ENCODE assay signal across 17 mouse cellular contexts in the genomic region with DNA sequence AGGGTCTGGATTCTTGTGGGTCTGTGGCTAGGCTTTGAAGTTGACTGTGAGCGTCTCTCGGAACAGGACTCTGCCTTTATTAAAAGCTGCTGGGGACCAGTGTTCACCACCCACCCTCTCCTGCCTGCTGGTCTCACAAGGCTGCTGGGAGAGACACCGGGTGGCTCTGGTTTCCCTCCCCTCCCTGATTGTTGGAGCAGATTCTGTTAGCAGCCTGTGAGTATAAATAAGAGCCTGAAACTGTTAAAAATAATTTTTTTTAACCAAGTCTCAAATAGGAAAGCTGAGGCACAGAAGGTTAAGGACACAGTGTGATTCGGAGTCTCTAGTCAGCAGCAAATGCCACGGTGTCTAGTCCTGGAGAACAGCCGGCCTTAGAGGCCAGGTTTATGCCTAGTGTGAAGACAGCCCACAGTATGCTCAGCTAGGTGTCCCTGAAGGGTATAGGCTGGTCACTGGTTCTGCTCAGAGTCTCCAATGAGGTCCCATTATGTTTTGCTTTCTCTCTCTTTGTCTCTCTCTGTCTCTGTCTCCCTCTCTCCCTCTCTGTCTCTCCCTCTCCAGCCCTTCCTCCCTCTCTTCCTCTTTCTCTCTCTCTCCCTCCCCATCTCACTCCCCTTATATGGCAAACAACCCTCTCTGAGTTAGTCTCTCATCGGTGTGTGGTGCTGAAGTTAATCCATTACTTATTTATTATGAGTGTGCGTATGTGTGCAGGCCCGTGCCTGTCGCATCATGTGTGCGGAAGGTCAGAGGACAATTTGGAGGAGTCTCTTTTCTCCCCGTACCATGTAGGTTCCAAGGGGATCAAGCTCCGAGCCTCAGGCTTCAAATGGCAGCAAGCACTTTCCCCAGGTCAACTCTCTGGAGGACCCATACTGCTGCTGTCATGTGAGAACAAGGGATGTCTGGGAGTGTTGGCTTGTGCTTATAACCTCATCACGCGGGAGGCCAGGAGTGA. TPM values are rescaled to one million over a fixed set of nuclear protein-coding genes. Genes with fewer than 3 reads are reported as not detected.
A peak's percentile ranks its signal among the peaks of the same experiment; 100 is the strongest.
DNase-seq lines count a peak whose midpoint lies in the region.
"Had no signal": no experiment of that assay in that cellular context is flagged by ENCODE, and none has a peak within 500 bp of the region (broad histone marks: within the 10 kb centered on the region; RNA-seq: fewer than 3 reads in every experiment).

No protein-coding gene starts in this region.

- intact Hi-C loops in left cerebral cortex, postnatal 14 days (cut with DNase I): no loop called here

- peak; percentile 68 for DNase-seq in kidney, adult 11 months
- DNase-seq in kidney, postnatal 4 days: no peak
- peak; percentile 45 for DNase-seq in urinary bladder, postnatal 14 days (ENCODE audit: low spot score)
- DNase-seq in urinary bladder, adult 2 months (ENCODE audit: low spot score): no peak
- peak; percentile 38 for DNase-seq in kidney, postnatal 10 days
- no peak for DNase-seq in left cerebral cortex, postnatal 14 days (ENCODE audit: low spot score in 2 of 2)
- DNase-seq in lung, postnatal 14 days: no peak
- DNase-seq: adrenal gland, postnatal 25 days; cerebellum, adult 11-12 months; cerebellum, postnatal 36 days; heart, adult 11 months; heart, postnatal 36 days; liver; right cerebral cortex, postnatal 25 days had no signal

RNA-seq across cellular contexts. Expression of a gene that starts 59.1 kb away (rescaled TPM):
- 15.3 and 15.9 TPM in 2 replicates for polyA plus RNA-seq in urinary bladder, adult 2 months (2012; rRNA removed)
- 10 to 100 TPM; 33.8 to 41.3 TPM for total RNA-seq in left cerebral cortex, postnatal 14 days (2021)
- total RNA-seq: gastrocnemius, adult 2 months; megakaryocyte progenitor cell, adult 5-6 weeks; neutrophil, adult 5-6 weeks had no signal

Comparison
In these comparisons a context has a peak if more than half of its experiments do, and no peak if none do; other contexts are left out.
1. DNase-seq: peak in kidney, adult 11 months (single experiment), urinary bladder, postnatal 14 days (single experiment) and kidney, postnatal 10 days (single experiment); none in kidney, postnatal 4 days (0 of 2), urinary bladder, adult 2 months (single experiment), left cerebral cortex, postnatal 14 days (0 of 2) and lung, postnatal 14 days (single experiment).